Mouse (Mus musculus): ENCODE measurements around the gene Ccdc136. TPM values are rescaled to one million over a fixed set of nuclear protein-coding genes. Genes with fewer than 3 reads are reported as not detected.
A peak's percentile ranks its signal among the peaks of the same experiment; 100 is the strongest.
"Not testable (repeated sequence)": the region's sequence is repeated elsewhere in the genome, so short reads cannot be mapped to it uniquely, and the experiment has no call there.

Gene Ccdc136
- polyA plus RNA-seq, 1 experiment from 2014 or later, result 17.3 TPM

- DNase-seq (ENCODE audit: low spot score) (peak; percentile 69), ATAC-seq (replicated peaks; ENCODE audit: insufficient number of reproducible peaks, low FRiP score, low TSS enrichment, low read depth) (peak; percentile 54)
- H3K9ac ChIP-seq (replicated peaks; ENCODE audit: low read length), result 0 out of 2 replicates have a peak within 1 kb of the TSS, but pooled peaks have one; percentile 18
- H3K27me3 ChIP-seq (ENCODE audit: control insufficient read depth, insufficient read depth, low read length), result no peaks in the 10 kb centered on the region
- no peak within 1 kb of the TSS for H3K27ac ChIP-seq (replicated peaks; ENCODE audit: low read depth, low read length)
- H3K36me3 ChIP-seq (replicated peaks; ENCODE audit: control insufficient read depth, insufficient read depth, low read depth, low read length), result no peaks in the 10 kb centered on the region
- H3K4me2 ChIP-seq (ENCODE audit: low read depth, low read length), result peak within 1 kb of the TSS; percentile 28
- no peaks in the 10 kb centered on the region for H3K9me3 ChIP-seq (replicated peaks; ENCODE audit: control insufficient read depth, low read length)
- peak within 1 kb of the TSS; percentile 9; the same call in 1 of the 2 replicates for H3K4me3 ChIP-seq (ENCODE audit: low read depth, low read length)
- WGBS, result 3% methylated on average over 12 of the region's 12 CpGs
- H3K4me1 ChIP-seq (ENCODE audit: control insufficient read depth, insufficient read depth, low read length), result no peaks in the 10 kb centered on the region; the same call in 1 of the 2 replicates
Observed at GRCm38 (mm10) chr6:29388052-29388518, 8.0 kb upstream of the Ccdc136 start, which contains the start of gene Opn1sw. Gene Opn1sw (minus strand): TSS chr6:29388468.

GRCm38 (mm10) chr6:29388606-29389080, 7.5 kb upstream of the Ccdc136 start:
- Histone ChIP-seq H3K27ac (replicated peaks; ENCODE audit: low read depth, low read length) (no peak overlapping the region), H3K27me3 (ENCODE audit: control insufficient read depth, insufficient read depth, low read length) (no peaks in the 10 kb centered on the region), H3K36me3 (replicated peaks; ENCODE audit: control insufficient read depth, insufficient read depth, low read depth, low read length) (no peaks in the 10 kb centered on the region), H3K4me2 (ENCODE audit: low read depth, low read length) (peak overlapping the region; percentile 28; the same call in 1 of the 2 replicates), H3K4me3 (ENCODE audit: low read depth, low read length) (no peak overlapping the region; the same call in 1 of the 2 replicates), H3K4me1 (ENCODE audit: control insufficient read depth, insufficient read depth, low read length) (no peaks in the 10 kb centered on the region; the same call in 1 of the 2 replicates), H3K9ac (replicated peaks; ENCODE audit: low read length) (no peak overlapping the region), H3K9me3 (replicated peaks; ENCODE audit: control insufficient read depth, low read length) (no peaks in the 10 kb centered on the region)
- 16% methylated on average over 11 of the region's 11 CpGs for WGBS
- peak; percentile 58 for DNase-seq (ENCODE audit: low spot score)
- ATAC-seq (replicated peaks; ENCODE audit: insufficient number of reproducible peaks, low FRiP score, low TSS enrichment, low read depth), result peak; percentile 60

GRCm38 (mm10) chr6:29389425-29389824, 6.7 kb upstream of the Ccdc136 start:
- Histone ChIP-seq H3K27me3 (ENCODE audit: control insufficient read depth, insufficient read depth, low read length) (0 out of 2 replicates have a peak, but pooled peaks cover 2% of the 10 kb centered on the region), H3K4me2 (ENCODE audit: low read depth, low read length) (no peak overlapping the region), H3K4me1 (ENCODE audit: control insufficient read depth, insufficient read depth, low read length) (no peaks in the 10 kb centered on the region; the same call in 1 of the 2 replicates), H3K36me3 (replicated peaks; ENCODE audit: control insufficient read depth, insufficient read depth, low read depth, low read length) (no peaks in the 10 kb centered on the region), H3K4me3 (ENCODE audit: low read depth, low read length) (no peak overlapping the region), H3K9ac (replicated peaks; ENCODE audit: low read length) (no peak overlapping the region), H3K27ac (replicated peaks; ENCODE audit: low read depth, low read length) (no peak overlapping the region), H3K9me3 (replicated peaks; ENCODE audit: control insufficient read depth, low read length) (no peaks in the 10 kb centered on the region)
- no peak for DNase-seq (ENCODE audit: low spot score)
- no peak for ATAC-seq (replicated peaks; ENCODE audit: insufficient number of reproducible peaks, low FRiP score, low TSS enrichment, low read depth)
- WGBS, result 52% methylated on average over 9 of the region's 9 CpGs

- H3K9me3 ChIP-seq (replicated peaks; ENCODE audit: control insufficient read depth, low read length); H3K27me3 ChIP-seq (ENCODE audit: control insufficient read depth, insufficient read depth, low read length); DNase-seq (ENCODE audit: low spot score); ATAC-seq (replicated peaks; ENCODE audit: insufficient number of reproducible peaks, low FRiP score, low TSS enrichment, low read depth); H3K4me1 ChIP-seq (ENCODE audit: control insufficient read depth, insufficient read depth, low read length); H3K4me2 ChIP-seq (ENCODE audit: low read depth, low read length); H3K4me3 ChIP-seq (ENCODE audit: low read depth, low read length); H3K9ac ChIP-seq (replicated peaks; ENCODE audit: low read length); H3K36me3 ChIP-seq (replicated peaks; ENCODE audit: control insufficient read depth, insufficient read depth, low read depth, low read length); H3K27ac ChIP-seq (replicated peaks; ENCODE audit: low read depth, low read length): not testable (repeated sequence)
- 82% methylated on average over 1 of the region's 1 CpGs for WGBS
Observed at GRCm38 (mm10) chr6:29390500-29390899, 5.6 kb upstream of the Ccdc136 start.

GRCm38 (mm10) chr6:29391241-29391640, 4.9 kb upstream of the Ccdc136 start:
- 0 out of 2 replicates have a peak, but pooled peaks cover 12% of the 10 kb centered on the region for H3K27me3 ChIP-seq (ENCODE audit: control insufficient read depth, insufficient read depth, low read length)
- H3K27ac ChIP-seq (replicated peaks; ENCODE audit: low read depth, low read length); H3K36me3 ChIP-seq (replicated peaks; ENCODE audit: control insufficient read depth, insufficient read depth, low read depth, low read length); H3K4me3 ChIP-seq (ENCODE audit: low read depth, low read length); H3K4me2 ChIP-seq (ENCODE audit: low read depth, low read length); ATAC-seq (replicated peaks; ENCODE audit: insufficient number of reproducible peaks, low FRiP score, low TSS enrichment, low read depth); H3K9me3 ChIP-seq (replicated peaks; ENCODE audit: control insufficient read depth, low read length); H3K9ac ChIP-seq (replicated peaks; ENCODE audit: low read length); DNase-seq (ENCODE audit: low spot score); H3K4me1 ChIP-seq (ENCODE audit: control insufficient read depth, insufficient read depth, low read length): not testable (repeated sequence)
- 76% methylated on average over 8 of the region's 8 CpGs for WGBS

GRCm38 (mm10) chr6:29391802-29392201, 4.3 kb upstream of the Ccdc136 start:
- WGBS, result 66% methylated on average over 4 of the region's 4 CpGs
- 0 out of 2 replicates have a peak, but pooled peaks cover 12% of the 10 kb centered on the region for H3K27me3 ChIP-seq (ENCODE audit: control insufficient read depth, insufficient read depth, low read length)

GRCm38 (mm10) chr6:29394286-29394685, 1.8 kb upstream of the Ccdc136 start:
- Histone ChIP-seq H3K9me3 (replicated peaks; ENCODE audit: control insufficient read depth, low read length) (no peaks in the 10 kb centered on the region), H3K27me3 (ENCODE audit: control insufficient read depth, insufficient read depth, low read length) (peaks cover 12% of the 10 kb centered on the region; the same call in 1 of the 2 replicates), H3K4me2 (ENCODE audit: low read depth, low read length) (no peak overlapping the region), H3K27ac (replicated peaks; ENCODE audit: low read depth, low read length) (no peak overlapping the region), H3K36me3 (replicated peaks; ENCODE audit: control insufficient read depth, insufficient read depth, low read depth, low read length) (no peaks in the 10 kb centered on the region), H3K4me1 (ENCODE audit: control insufficient read depth, insufficient read depth, low read length) (no peaks in the 10 kb centered on the region), H3K9ac (replicated peaks; ENCODE audit: low read length) (no peak overlapping the region), H3K4me3 (ENCODE audit: low read depth, low read length) (no peak overlapping the region)
- 55% methylated on average over 1 of the region's 1 CpGs for WGBS
- no peak for DNase-seq (ENCODE audit: low spot score)
- ATAC-seq (replicated peaks; ENCODE audit: insufficient number of reproducible peaks, low FRiP score, low TSS enrichment, low read depth), result no peak

More at GRCm38 (mm10) chr6:29391802-29392201, 4.3 kb upstream of the Ccdc136 start:
- DNase-seq (ENCODE audit: low spot score) (no peak), ATAC-seq (replicated peaks; ENCODE audit: insufficient number of reproducible peaks, low FRiP score, low TSS enrichment, low read depth) (no peak)
- H3K9me3 ChIP-seq (replicated peaks; ENCODE audit: control insufficient read depth, low read length), result no peaks in the 10 kb centered on the region
- no peaks in the 10 kb centered on the region for H3K36me3 ChIP-seq (replicated peaks; ENCODE audit: control insufficient read depth, insufficient read depth, low read depth, low read length)
- no peak overlapping the region for H3K9ac ChIP-seq (replicated peaks; ENCODE audit: low read length)
- H3K4me1 ChIP-seq (ENCODE audit: control insufficient read depth, insufficient read depth, low read length), result no peaks in the 10 kb centered on the region; the same call in 1 of the 2 replicates
- H3K4me3 ChIP-seq (ENCODE audit: low read depth, low read length), result no peak overlapping the region
- no peak overlapping the region for H3K4me2 ChIP-seq (ENCODE audit: low read depth, low read length)
- H3K27ac ChIP-seq (replicated peaks; ENCODE audit: low read depth, low read length), result no peak overlapping the region
